ENCODE assay signal across 9 mouse cellular contexts in the genomic region with DNA sequence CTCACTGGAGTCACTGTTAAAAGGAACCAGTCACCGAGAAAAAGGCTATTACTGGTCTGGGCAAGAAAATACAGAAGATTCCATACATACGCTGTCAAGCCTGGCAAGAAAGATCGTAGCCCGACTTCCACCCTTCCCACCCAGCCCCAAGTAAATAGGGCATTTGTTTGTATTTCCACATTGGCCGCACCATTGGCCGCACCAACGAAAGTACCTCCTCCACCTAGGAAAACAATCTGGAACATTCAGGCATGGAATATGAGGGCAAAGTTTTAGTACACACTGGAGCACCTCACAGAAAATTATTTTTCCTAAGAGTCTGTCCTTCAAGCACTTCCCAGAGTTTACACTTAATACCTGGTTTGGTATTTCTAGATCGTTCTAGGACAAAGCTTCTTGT. TPM values are rescaled to one million over a fixed set of nuclear protein-coding genes. Genes with fewer than 3 reads are reported as not detected.
DNase-seq lines count a peak whose midpoint lies in the region; ATAC-seq and TF ChIP-seq lines count a peak whose summit lies in the region.
"Had no signal": no experiment of that assay in that cellular context is flagged by ENCODE, and none has a peak within 500 bp of the region (broad histone marks: within the 10 kb centered on the region; RNA-seq: fewer than 3 reads in every experiment).

No protein-coding gene starts in this region.

- no peak for ATAC-seq in kidney, embryonic 16.5 days (ENCODE audit: low FRiP score, low TSS enrichment)
- ATAC-seq in forebrain, embryonic 12.5 days (ENCODE audit: low FRiP score): no peak
- ATAC-seq in limb, embryonic 11.5 days (ENCODE audit: insufficient number of reproducible peaks, low FRiP score, low TSS enrichment, low read depth): no peak
- no peak for ATAC-seq in midbrain, postnatal 0 days (ENCODE audit: low FRiP score)
- ATAC-seq in cerebellum, adult (ENCODE audit: insufficient number of reproducible peaks, low FRiP score, low TSS enrichment): no peak

- peak overlapping the region; percentile 81 for H3K4me3 ChIP-seq in kidney, embryonic 16.5 days (ENCODE audit: low read length)
- H3K4me3 ChIP-seq in forebrain, embryonic 12.5 days (replicated peaks): peak overlapping the region; percentile 73
- peak overlapping the region; percentile 71; the same call in 1 of the 2 replicates for H3K4me3 ChIP-seq in limb, embryonic 11.5 days (ENCODE audit: low read depth, low read length)
- peak overlapping the region; percentile 84; the same call in 1 of the 2 replicates for H3K4me3 ChIP-seq in midbrain, postnatal 0 days (ENCODE audit: low read depth, low read length)

- H3K9ac ChIP-seq in kidney, embryonic 16.5 days (replicated peaks; ENCODE audit: low read length): peak overlapping the region; percentile 75; the same call in 1 of the 2 replicates
- H3K9ac ChIP-seq in forebrain, embryonic 12.5 days: no peak overlapping the region
- no peak overlapping the region for H3K9ac ChIP-seq in limb, embryonic 11.5 days (ENCODE audit: low read length)
- no peak overlapping the region for H3K9ac ChIP-seq in midbrain, postnatal 0 days (replicated peaks; ENCODE audit: low read length, poor library complexity, severe bottlenecking)

- H3K4me2 ChIP-seq in kidney, embryonic 16.5 days (replicated peaks; ENCODE audit: low read depth, low read length): peak overlapping the region; percentile 87
- H3K4me2 ChIP-seq in forebrain, embryonic 12.5 days: peak overlapping the region; percentile 95
- H3K4me2 ChIP-seq in limb, embryonic 11.5 days (ENCODE audit: low read depth, severe bottlenecking): peak overlapping the region; percentile 89; the same call in 1 of the 2 replicates
- H3K4me2 ChIP-seq in midbrain, postnatal 0 days (ENCODE audit: low read depth, low read length, poor library complexity, severe bottlenecking): peak overlapping the region; percentile 87; the same call in 1 of the 2 replicates

- WGBS in kidney, embryonic 16.5 days: 31% methylated on average over 8 of the region's 8 CpGs
- 47% methylated on average over 8 of the region's 8 CpGs for WGBS in forebrain, embryonic 12.5 days
- WGBS in limb, embryonic 11.5 days: 54% methylated on average over 8 of the region's 8 CpGs
- 53% methylated on average over 8 of the region's 8 CpGs for WGBS in midbrain, postnatal 0 days

- no peak for TF ChIP-seq CTCF in midbrain, postnatal 0 days (IDR thresholded peaks at IDR 0.05)

- H3K4me1 ChIP-seq in kidney, embryonic 16.5 days (ENCODE audit: insufficient read depth, low read length): no peaks in the 10 kb centered on the region
- no peaks in the 10 kb centered on the region for H3K4me1 ChIP-seq in forebrain, embryonic 12.5 days
- no peaks in the 10 kb centered on the region for H3K4me1 ChIP-seq in limb, embryonic 11.5 days (ENCODE audit: control insufficient read depth, insufficient read depth, low read length)
- no peaks in the 10 kb centered on the region; the same call in 1 of the 2 replicates for H3K4me1 ChIP-seq in midbrain, postnatal 0 days (ENCODE audit: insufficient read depth, low read length)

- no peak overlapping the region for H3K27ac ChIP-seq in kidney, embryonic 16.5 days (ENCODE audit: low read length)
- no peak overlapping the region for H3K27ac ChIP-seq in forebrain, embryonic 12.5 days
- no peak overlapping the region for H3K27ac ChIP-seq in limb, embryonic 11.5 days (replicated peaks; ENCODE audit: low read depth, low read length)
- no peak overlapping the region for H3K27ac ChIP-seq in midbrain, postnatal 0 days (ENCODE audit: low read depth, low read length)

- no peak for DNase-seq in kidney, adult 9 months
- DNase-seq in limb, embryonic 11.5 days (ENCODE audit: low spot score): no peak
- no peak for DNase-seq in midbrain, postnatal 0 days (ENCODE audit: low spot score)
- DNase-seq in adrenal gland, postnatal 14 days: no peak
- DNase-seq in frontal cortex, adult 2 months (ENCODE audit: extremely low spot score in 1 of 2, low spot score in 1 of 2): no peak

- no peaks in the 10 kb centered on the region; the same call in 1 of the 2 replicates for H3K27me3 ChIP-seq in kidney, embryonic 16.5 days (ENCODE audit: insufficient read depth, low read length)
- peaks cover 35% of the 10 kb centered on the region for H3K27me3 ChIP-seq in forebrain, embryonic 12.5 days
- peaks cover 15% of the 10 kb centered on the region for H3K27me3 ChIP-seq in limb, embryonic 11.5 days (ENCODE audit: control insufficient read depth, insufficient read depth, low read length)
- H3K27me3 ChIP-seq in midbrain, postnatal 0 days (ENCODE audit: insufficient read depth, low read length): no peaks in the 10 kb centered on the region

- H3K9me3 ChIP-seq in kidney, embryonic 16.5 days (ENCODE audit: low read length): no peaks in the 10 kb centered on the region
- H3K9me3 ChIP-seq in forebrain, embryonic 12.5 days: no peaks in the 10 kb centered on the region
- no peaks in the 10 kb centered on the region for H3K9me3 ChIP-seq in limb, embryonic 11.5 days (ENCODE audit: control insufficient read depth, low read length)
- H3K9me3 ChIP-seq in midbrain, postnatal 0 days (ENCODE audit: low read length): no peaks in the 10 kb centered on the region

- H3K36me3 ChIP-seq in kidney, embryonic 16.5 days (ENCODE audit: insufficient read depth, low read length): no peaks in the 10 kb centered on the region
- no peaks in the 10 kb centered on the region for H3K36me3 ChIP-seq in forebrain, embryonic 12.5 days (replicated peaks)
- H3K36me3 ChIP-seq in limb, embryonic 11.5 days (ENCODE audit: control insufficient read depth, insufficient read depth, low read length): no peaks in the 10 kb centered on the region
- H3K36me3 ChIP-seq in midbrain, postnatal 0 days (ENCODE audit: insufficient read depth, low read length): no peaks in the 10 kb centered on the region

RNA-seq across cellular contexts. Expression of gene Proser2, which starts 1.1 kb away (rescaled TPM):
- 14.1 TPM in 2 replicates for polyA plus RNA-seq in kidney, embryonic 16.5 days (2015; fragmentation: Nextera tagmentation; extraction: Ambion mirVana)
- polyA plus RNA-seq in forebrain, embryonic 12.5 days (2016; fragmentation: Nextera tagmentation; extraction: Ambion mirVana): 2.6 and 3.1 TPM in 2 replicates
- polyA plus RNA-seq in limb, embryonic 11.5 days (2014; fragmentation: Nextera tagmentation; extraction: Ambion mirVana): 3.8 and 4.8 TPM in 2 replicates
- total RNA-seq in midbrain, postnatal 0 days (2014; rRNA removed): 7.0 and 7.1 TPM in 2 replicates
- polyA plus RNA-seq in midbrain, postnatal 0 days (2015; fragmentation: Nextera tagmentation; extraction: Ambion mirVana): 7.2 and 7.4 TPM in 2 replicates
- 11.2 and 11.8 TPM in 2 replicates for total RNA-seq in adrenal gland, postnatal 14 days (2021)
- 3.2 TPM in 2 replicates for polyA plus RNA-seq in frontal cortex, adult 2 months (2012; rRNA removed)
- total RNA-seq: monocyte, adult 5-6 weeks had no signal
